Mouse (Mus musculus): ENCODE measurements around the gene Rps19. TPM values are rescaled to one million over a fixed set of nuclear protein-coding genes. Genes with fewer than 3 reads are reported as not detected.

The Rps19 gene
- polyA plus RNA-seq, 1 experiment from 2014 or later: 1,002 TPM

DNA sequence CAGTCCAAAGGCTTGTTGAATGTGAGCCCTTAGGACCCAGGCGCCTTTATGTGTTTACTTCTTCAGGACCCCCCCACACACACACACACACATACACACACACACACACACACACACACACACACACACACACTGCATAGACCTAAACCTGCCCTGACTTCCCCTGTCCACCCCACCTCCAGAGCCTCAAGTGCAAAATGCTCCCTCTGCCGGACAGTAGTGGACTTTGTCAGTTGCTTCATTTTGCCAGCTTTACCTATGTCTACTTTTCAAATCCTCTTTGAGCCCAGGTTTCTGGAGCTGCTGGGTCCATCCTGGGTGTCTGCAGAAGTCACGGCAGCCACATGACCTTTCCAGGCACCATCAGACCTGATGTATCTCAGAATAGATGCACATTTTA is 20.8 kb downstream of the Rps19 start:
- WGBS (ENCODE audit: insufficient replicate concordance): 10% methylated on average over 3 of the region's 3 CpGs
- H3K27me3 ChIP-seq (ENCODE audit: control insufficient read depth, insufficient read depth, low read depth, low read length): no peaks in the 10 kb centered on the region
- ATAC-seq (ENCODE audit: low read depth): 0 out of 2 replicates have a peak, but pooled peaks have one; percentile 17
- no peaks in the 10 kb centered on the region for H3K9me3 ChIP-seq (replicated peaks; ENCODE audit: control insufficient read depth, low read length)
- peak overlapping the region; percentile 77 for H3K4me3 ChIP-seq (ENCODE audit: low read depth, low read length)
- H3K27ac ChIP-seq (ENCODE audit: low read length): peak overlapping the region; percentile 80
- H3K4me1 ChIP-seq (ENCODE audit: control insufficient read depth, low read depth, low read length): peaks cover 47% of the 10 kb centered on the region
- peak overlapping the region; percentile 82 for H3K4me2 ChIP-seq (ENCODE audit: low read depth, low read length)
- H3K36me3 ChIP-seq (ENCODE audit: control insufficient read depth, insufficient read depth): peaks cover 6% of the 10 kb centered on the region
- H3K9ac ChIP-seq (ENCODE audit: low read depth, low read length): peak overlapping the region; percentile 84

DNA sequence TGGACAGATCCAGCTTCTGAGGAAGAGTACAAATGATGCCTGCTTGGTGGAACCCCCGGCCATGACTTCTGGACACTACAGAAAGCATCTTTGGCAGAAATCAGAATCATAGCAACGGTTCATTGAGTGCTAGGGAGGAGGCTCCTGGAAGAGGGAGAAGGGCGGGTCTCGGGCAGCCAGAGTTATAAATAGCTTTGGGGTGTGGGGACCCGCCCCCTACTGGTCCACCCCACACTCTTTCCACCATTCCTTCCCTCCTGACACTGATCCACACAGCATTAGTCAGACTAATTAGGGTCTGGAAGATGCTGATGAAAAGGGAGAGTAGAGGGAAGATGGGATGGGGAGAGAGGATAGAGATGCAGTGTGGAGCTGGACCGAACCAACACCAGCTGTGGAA is 22.4 kb downstream of the Rps19 start:
- no peaks in the 10 kb centered on the region for H3K9me3 ChIP-seq (replicated peaks; ENCODE audit: control insufficient read depth, low read length)
- no peak for ATAC-seq (ENCODE audit: low read depth)
- WGBS (ENCODE audit: insufficient replicate concordance): 16% methylated on average over 6 of the region's 6 CpGs
- peaks cover 47% of the 10 kb centered on the region for H3K4me1 ChIP-seq (ENCODE audit: control insufficient read depth, low read depth, low read length)
- no peak overlapping the region for H3K4me3 ChIP-seq (ENCODE audit: low read depth, low read length)
- no peaks in the 10 kb centered on the region for H3K27me3 ChIP-seq (ENCODE audit: control insufficient read depth, insufficient read depth, low read depth, low read length)
- H3K36me3 ChIP-seq (ENCODE audit: control insufficient read depth, insufficient read depth): peaks cover 6% of the 10 kb centered on the region
- H3K4me2 ChIP-seq (ENCODE audit: low read depth, low read length): 0 out of 2 replicates have a peak overlapping the region, but pooled peaks have one; percentile 28
- 0 out of 2 replicates have a peak overlapping the region, but pooled peaks have one; percentile 16 for H3K27ac ChIP-seq (ENCODE audit: low read length)
- H3K9ac ChIP-seq (ENCODE audit: low read depth, low read length): no peak overlapping the region; the same call in 1 of the 2 replicates

- Histone ChIP-seq H3K27me3 (ENCODE audit: control insufficient read depth, insufficient read depth, low read depth, low read length) (no peaks in the 10 kb centered on the region), H3K27ac (ENCODE audit: low read length) (no peak overlapping the region), H3K4me2 (ENCODE audit: low read depth, low read length) (peak overlapping the region; percentile 28), H3K9me3 (replicated peaks; ENCODE audit: control insufficient read depth, low read length) (no peaks in the 10 kb centered on the region), H3K4me1 (ENCODE audit: control insufficient read depth, low read depth, low read length) (peaks cover 41% of the 10 kb centered on the region), H3K9ac (ENCODE audit: low read depth, low read length) (no peak overlapping the region), H3K4me3 (ENCODE audit: low read depth, low read length) (no peak overlapping the region), H3K36me3 (ENCODE audit: control insufficient read depth, insufficient read depth) (peaks cover 6% of the 10 kb centered on the region)
- WGBS (ENCODE audit: insufficient replicate concordance): 33% methylated on average over 13 of the region's 13 CpGs
- ATAC-seq (ENCODE audit: low read depth): no peak
Measured at GRCm38 (mm10) chr7:24907211-24907748, 23.1 kb downstream of the Rps19 start.

GRCm38 (mm10) chr7:24912480-24912879 is 28.3 kb downstream of the Rps19 start:
- no peak overlapping the region for H3K27ac ChIP-seq (ENCODE audit: low read length)
- H3K27me3 ChIP-seq (ENCODE audit: control insufficient read depth, insufficient read depth, low read depth, low read length): no peaks in the 10 kb centered on the region
- ATAC-seq (ENCODE audit: low read depth): no peak
- 85% methylated on average over 14 of the region's 14 CpGs for WGBS (ENCODE audit: insufficient replicate concordance)
- no peak overlapping the region for H3K9ac ChIP-seq (ENCODE audit: low read depth, low read length)
- no peaks in the 10 kb centered on the region for H3K9me3 ChIP-seq (replicated peaks; ENCODE audit: control insufficient read depth, low read length)
- peaks cover 22% of the 10 kb centered on the region for H3K36me3 ChIP-seq (ENCODE audit: control insufficient read depth, insufficient read depth)
- H3K4me1 ChIP-seq (ENCODE audit: control insufficient read depth, low read depth, low read length): peaks cover under 1% of the 10 kb centered on the region; the same call in 1 of the 2 replicates
- no peak overlapping the region for H3K4me2 ChIP-seq (ENCODE audit: low read depth, low read length)
- H3K4me3 ChIP-seq (ENCODE audit: low read depth, low read length): no peak overlapping the region

- Histone ChIP-seq H3K4me1 (ENCODE audit: control insufficient read depth, low read depth, low read length) (no peaks in the 10 kb centered on the region), H3K36me3 (ENCODE audit: control insufficient read depth, insufficient read depth) (peaks cover 39% of the 10 kb centered on the region), H3K9me3 (replicated peaks; ENCODE audit: control insufficient read depth, low read length) (no peaks in the 10 kb centered on the region), H3K4me2 (ENCODE audit: low read depth, low read length) (no peak overlapping the region), H3K27me3 (ENCODE audit: control insufficient read depth, insufficient read depth, low read depth, low read length) (no peaks in the 10 kb centered on the region), H3K4me3 (ENCODE audit: low read depth, low read length) (no peak overlapping the region), H3K27ac (ENCODE audit: low read length) (no peak overlapping the region), H3K9ac (ENCODE audit: low read depth, low read length) (no peak overlapping the region)
- ATAC-seq (ENCODE audit: low read depth): no peak; the same call in 1 of the 2 replicates
- 80% methylated on average over 20 of the region's 20 CpGs for WGBS (ENCODE audit: insufficient replicate concordance)
Measured at GRCm38 (mm10) chr7:24918763-24919323, 34.7 kb downstream of the Rps19 start.

DNA sequence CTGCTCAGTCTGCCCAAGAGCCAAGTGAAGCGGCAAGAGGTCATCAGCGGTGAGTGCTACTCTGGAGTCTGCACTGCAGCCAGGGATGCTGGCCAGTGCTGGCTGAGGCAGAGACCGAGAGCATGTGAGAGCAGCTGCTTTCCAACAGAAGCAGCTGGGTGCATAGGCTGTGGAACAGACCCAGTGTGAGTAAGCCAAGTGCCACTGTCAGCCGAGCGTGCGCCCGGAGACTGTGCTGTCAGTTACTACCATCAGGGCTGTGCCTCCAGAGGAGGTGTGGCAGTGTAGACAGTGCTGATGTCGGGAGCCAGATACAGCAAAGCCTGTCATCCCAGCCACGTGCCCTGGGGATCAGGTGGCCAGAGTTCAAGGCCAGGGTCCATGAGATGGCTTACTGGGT is 35.6 kb downstream of the Rps19 start:
- no peaks in the 10 kb centered on the region for H3K9me3 ChIP-seq (replicated peaks; ENCODE audit: control insufficient read depth, low read length)
- no peak overlapping the region for H3K27ac ChIP-seq (ENCODE audit: low read length)
- peaks cover 47% of the 10 kb centered on the region for H3K36me3 ChIP-seq (ENCODE audit: control insufficient read depth, insufficient read depth)
- no peaks in the 10 kb centered on the region for H3K27me3 ChIP-seq (ENCODE audit: control insufficient read depth, insufficient read depth, low read depth, low read length)
- WGBS (ENCODE audit: insufficient replicate concordance): 77% methylated on average over 9 of the region's 9 CpGs
- H3K4me1 ChIP-seq (ENCODE audit: control insufficient read depth, low read depth, low read length): no peaks in the 10 kb centered on the region
- ATAC-seq (ENCODE audit: low read depth): no peak
- no peak overlapping the region for H3K4me3 ChIP-seq (ENCODE audit: low read depth, low read length)
- no peak overlapping the region for H3K9ac ChIP-seq (ENCODE audit: low read depth, low read length)
- H3K4me2 ChIP-seq (ENCODE audit: low read depth, low read length): no peak overlapping the region

GRCm38 (mm10) chr7:24930475-24930874 is 46.3 kb downstream of the Rps19 start:
- Histone ChIP-seq H3K4me3 (ENCODE audit: low read depth, low read length) (no peak overlapping the region), H3K9ac (ENCODE audit: low read depth, low read length) (no peak overlapping the region), H3K4me1 (ENCODE audit: control insufficient read depth, low read depth, low read length) (no peaks in the 10 kb centered on the region; the same call in 1 of the 2 replicates), H3K9me3 (replicated peaks; ENCODE audit: control insufficient read depth, low read length) (no peaks in the 10 kb centered on the region), H3K4me2 (ENCODE audit: low read depth, low read length) (no peak overlapping the region), H3K27me3 (ENCODE audit: control insufficient read depth, insufficient read depth, low read depth, low read length) (peaks cover 60% of the 10 kb centered on the region), H3K27ac (ENCODE audit: low read length) (no peak overlapping the region), H3K36me3 (ENCODE audit: control insufficient read depth, insufficient read depth) (peaks cover 5% of the 10 kb centered on the region)
- 40% methylated on average over 6 of the region's 6 CpGs for WGBS (ENCODE audit: insufficient replicate concordance)
- no peak for ATAC-seq (ENCODE audit: low read depth)

- WGBS (ENCODE audit: insufficient replicate concordance): 4% methylated on average over 15 of the region's 15 CpGs
- no peak for ATAC-seq (ENCODE audit: low read depth)
Measured at GRCm38 (mm10) chr7:24931651-24932050, 47.5 kb downstream of the Rps19 start.

More at GRCm38 (mm10) chr7:24931651-24932050, 47.5 kb downstream of the Rps19 start:
- peaks cover 69% of the 10 kb centered on the region for H3K27me3 ChIP-seq (ENCODE audit: control insufficient read depth, insufficient read depth, low read depth, low read length)
- no peaks in the 10 kb centered on the region; the same call in 1 of the 2 replicates for H3K4me1 ChIP-seq (ENCODE audit: control insufficient read depth, low read depth, low read length)
- H3K4me3 ChIP-seq (ENCODE audit: low read depth, low read length): no peak overlapping the region
- no peak overlapping the region for H3K4me2 ChIP-seq (ENCODE audit: low read depth, low read length)
- no peak overlapping the region for H3K27ac ChIP-seq (ENCODE audit: low read length)
- H3K9ac ChIP-seq (ENCODE audit: low read depth, low read length): no peak overlapping the region
- H3K36me3 ChIP-seq (ENCODE audit: control insufficient read depth, insufficient read depth): no peaks in the 10 kb centered on the region
- H3K9me3 ChIP-seq (replicated peaks; ENCODE audit: control insufficient read depth, low read length): no peaks in the 10 kb centered on the region
